Mouse (Mus musculus) hindbrain, embryonic 10.5 days (tissue): ENCODE results near the gene Ppfia4. TPM values are rescaled to one million over a fixed set of nuclear protein-coding genes. Genes with fewer than 3 reads are reported as not detected.

ENCODE experiments used
- DNase-seq: peaks from one replicate; pipeline ENCODE4 v3.0.0-alpha.2; 2017; ENCODE audit warnings: low spot score
- H3K27ac ChIP-seq: fragments of 300-500 bp; sonication (generic); 2 replicates; pipeline ENCODE4 v1.5.1; 2016; ENCODE audit warnings: mild to moderate bottlenecking, moderate library complexity
- H3K27me3 ChIP-seq: fragments of 300-500 bp; sonication (generic); 2 replicates; pipeline ENCODE4 v1.6.1; 2016; ENCODE audit warnings: mild to moderate bottlenecking; ENCODE audit not compliant: poor library complexity, insufficient read depth, severe bottlenecking
- H3K36me3 ChIP-seq: fragments of 300-500 bp; sonication (generic); 2 replicates; pipeline ENCODE4 v1.6.1; 2016; ENCODE audit warnings: mild to moderate bottlenecking, moderate library complexity
- H3K4me1 ChIP-seq: fragments of 300-500 bp; sonication (generic); replicated peaks from 2 replicates; pipeline ENCODE4 v1.6.1; 2016; ENCODE audit warnings: mild to moderate bottlenecking
- H3K4me3 ChIP-seq: fragments of 300-500 bp; sonication (generic); 2 replicates; pipeline ENCODE4 v1.5.1; 2016; ENCODE audit warnings: mild to moderate bottlenecking, moderate library complexity
- H3K9me3 ChIP-seq: fragments of 300-500 bp; sonication (generic); 2 replicates; pipeline ENCODE4 v1.6.1; 2016; ENCODE audit warnings: mild to moderate bottlenecking, moderate library complexity
- WGBS: fragments of 180-500 bp; shearing (Covaris S2); methylation state at CpG from one replicate; pipeline ENCODE4 v1.1.7; 2016; 5-methylcytosine and 5-hydroxymethylcytosine counted together
- polyA plus RNA-seq: library from polyadenylated mRNA; unstranded; fragments of >200 nt; fragmentation: Nextera tagmentation; extraction: Ambion mirVana; gene quantifications from 2 replicates; pipeline ENCODE4 v1.2.1, GENCODE M21; 2016

The Ppfia4 gene
- polyA plus RNA-seq, 1 experiment from 2014 or later = 4.1 TPM

GRCm38 (mm10) chr1:134310729-134311128 lies 22.0 kb downstream of the Ppfia4 start:
- H3K4me1 ChIP-seq = peaks cover 16% of the 10 kb centered on the region
- H3K27ac ChIP-seq = no peak overlapping the region
- no peak for DNase-seq
- H3K36me3 ChIP-seq = peaks cover 6% of the 10 kb centered on the region; the same call in 1 of the 2 replicates
- H3K9me3 ChIP-seq = no peaks in the 10 kb centered on the region
- WGBS = 94% methylated on average over 3 of the region's 3 CpGs
- H3K27me3 ChIP-seq = no peaks in the 10 kb centered on the region
- no peak overlapping the region for H3K4me3 ChIP-seq

DNA sequence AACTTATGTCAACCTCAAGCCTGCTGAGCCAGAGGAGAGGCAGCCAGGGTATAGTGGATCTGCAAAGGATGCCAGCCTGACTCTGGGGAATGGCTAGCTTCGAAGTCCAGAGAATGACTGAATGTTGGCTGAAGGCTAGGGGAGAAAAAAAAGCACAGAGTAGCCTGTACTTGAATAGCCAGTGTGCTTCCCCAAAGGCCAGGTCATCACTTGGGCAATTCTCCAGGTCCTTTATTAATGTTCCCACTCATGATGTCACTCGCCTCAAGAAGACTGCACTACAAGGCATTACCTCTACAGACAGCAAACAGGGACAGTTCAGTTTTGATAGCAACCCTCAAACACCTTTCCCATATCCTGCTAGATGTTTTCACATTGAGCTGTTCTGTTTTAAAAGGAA lies 22.4 kb downstream of the Ppfia4 start:
- peaks cover 6% of the 10 kb centered on the region; the same call in 1 of the 2 replicates for H3K36me3 ChIP-seq
- H3K4me3 ChIP-seq = no peak overlapping the region
- H3K9me3 ChIP-seq = no peaks in the 10 kb centered on the region
- no peak for DNase-seq
- H3K27me3 ChIP-seq = no peaks in the 10 kb centered on the region
- no peak overlapping the region for H3K27ac ChIP-seq
- 90% methylated on average over 2 of the region's 2 CpGs for WGBS
- H3K4me1 ChIP-seq = peaks cover 16% of the 10 kb centered on the region

DNA sequence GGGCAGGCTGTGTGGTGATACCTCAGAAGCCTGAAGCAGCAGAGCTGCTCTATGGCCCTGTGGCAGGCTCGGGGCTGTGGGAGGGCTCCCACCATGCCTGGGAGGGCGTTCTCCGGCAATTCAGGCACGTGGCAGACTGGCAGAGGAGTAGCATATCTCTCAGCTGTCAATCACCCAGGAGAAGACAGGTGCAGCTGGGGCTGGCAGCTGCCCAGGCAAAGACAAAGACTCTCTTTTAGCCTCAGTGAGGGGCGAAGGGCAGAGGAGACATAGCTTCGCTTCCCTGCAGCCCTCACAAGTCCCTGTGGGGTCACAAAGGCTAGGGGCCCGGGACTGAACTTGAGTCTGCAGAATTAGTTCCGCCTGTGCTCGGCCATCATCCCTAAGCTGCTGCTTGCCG lies 25.3 kb downstream of the Ppfia4 start:
- no peak overlapping the region for H3K4me3 ChIP-seq
- peak; percentile 56 for DNase-seq
- H3K9me3 ChIP-seq = peaks cover 7% of the 10 kb centered on the region
- 44% methylated on average over 10 of the region's 10 CpGs for WGBS
- peaks cover 27% of the 10 kb centered on the region for H3K4me1 ChIP-seq
- H3K27ac ChIP-seq = peak overlapping the region; percentile 51
- H3K36me3 ChIP-seq = peaks cover 15% of the 10 kb centered on the region
- 0 out of 2 replicates have a peak, but pooled peaks cover 2% of the 10 kb centered on the region for H3K27me3 ChIP-seq

GRCm38 (mm10) chr1:134304940-134305339 lies 27.8 kb downstream of the Ppfia4 start:
- Histone ChIP-seq H3K27me3 (peaks cover 19% of the 10 kb centered on the region), H3K9me3 (peaks cover 7% of the 10 kb centered on the region), H3K27ac (no peak overlapping the region), H3K4me1 (peaks cover 32% of the 10 kb centered on the region), H3K4me3 (no peak overlapping the region), H3K36me3 (peaks cover 12% of the 10 kb centered on the region; the same call in 1 of the 2 replicates)
- DNase-seq = no peak
- WGBS = 95% methylated on average over 9 of the region's 9 CpGs

DNA sequence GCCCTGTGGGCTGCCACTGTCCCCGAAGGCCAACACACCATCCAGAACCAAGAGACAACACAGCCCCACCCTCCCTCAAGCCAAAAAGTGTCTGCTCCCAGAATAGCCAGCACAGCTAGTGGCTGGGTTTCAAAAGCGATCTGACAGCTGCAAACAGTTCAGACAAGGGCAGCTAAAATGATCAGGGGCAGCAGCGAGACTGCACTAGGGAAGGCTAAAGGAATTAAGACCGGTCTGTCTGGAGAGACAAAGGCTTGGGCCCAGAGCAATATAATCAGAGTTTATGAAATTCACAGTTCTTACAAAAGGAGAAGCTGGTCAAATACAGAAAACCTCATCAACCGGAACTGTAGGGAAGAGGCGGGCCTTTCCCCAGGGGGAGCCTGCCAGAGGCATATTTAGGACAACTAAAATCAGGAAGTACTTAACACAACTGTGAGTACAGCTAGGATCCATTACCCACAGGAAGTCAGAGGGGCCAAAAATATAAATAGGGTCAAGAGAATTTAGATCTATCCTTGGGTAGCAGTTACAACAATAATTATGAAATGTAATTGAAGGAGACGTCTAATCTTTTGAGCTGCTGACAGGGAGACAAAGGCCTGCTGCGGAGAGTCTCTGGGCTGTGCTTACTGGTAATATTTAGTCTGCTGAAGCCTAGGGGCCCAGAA lies 30.0 kb downstream of the Ppfia4 start:
- Histone ChIP-seq H3K4me1 (peaks cover 40% of the 10 kb centered on the region), H3K36me3 (peaks cover 12% of the 10 kb centered on the region; the same call in 1 of the 2 replicates), H3K4me3 (no peak overlapping the region), H3K9me3 (peaks cover 7% of the 10 kb centered on the region), H3K27ac (peak overlapping the region; percentile 82), H3K27me3 (peaks cover 42% of the 10 kb centered on the region)
- WGBS = 35% methylated on average over 8 of the region's 8 CpGs
- DNase-seq = peak; percentile 29

GRCm38 (mm10) chr1:134298636-134299411 lies 33.9 kb downstream of the Ppfia4 start:
- Histone ChIP-seq H3K27me3 (peaks cover 51% of the 10 kb centered on the region), H3K27ac (peak overlapping the region; percentile 86), H3K36me3 (0 out of 2 replicates have a peak, but pooled peaks cover under 1% of the 10 kb centered on the region), H3K4me1 (peaks cover 37% of the 10 kb centered on the region), H3K4me3 (peak overlapping the region; percentile 68), H3K9me3 (no peaks in the 10 kb centered on the region; the same call in 1 of the 2 replicates)
- WGBS = 5% methylated on average over 59 of the region's 59 CpGs
- peak; percentile 64 for DNase-seq

DNA sequence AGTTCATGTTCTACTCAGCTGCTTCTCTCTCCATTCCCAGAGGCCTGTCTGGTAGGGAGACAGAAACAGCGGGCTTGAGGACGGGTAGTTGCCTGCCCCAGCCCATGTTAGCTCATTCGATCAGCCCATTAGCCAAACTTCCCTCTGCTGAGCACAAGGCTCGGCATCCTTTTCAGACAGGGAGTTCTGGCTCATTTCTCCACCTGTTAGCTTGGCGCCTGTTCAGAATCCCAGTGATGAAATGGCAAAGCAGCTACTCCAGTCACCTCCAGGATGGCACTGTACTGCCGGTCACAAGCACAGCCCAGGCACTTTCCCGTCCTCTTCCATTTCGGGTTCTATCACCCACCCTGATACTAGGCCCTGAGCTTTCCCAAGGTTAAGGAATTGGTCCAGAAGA lies 35.5 kb downstream of the Ppfia4 start:
- Histone ChIP-seq H3K9me3 (no peaks in the 10 kb centered on the region), H3K4me1 (peaks cover 35% of the 10 kb centered on the region), H3K27me3 (peaks cover 51% of the 10 kb centered on the region), H3K36me3 (no peaks in the 10 kb centered on the region), H3K4me3 (no peak overlapping the region), H3K27ac (no peak overlapping the region)
- WGBS = 91% methylated on average over 8 of the region's 8 CpGs
- DNase-seq = no peak

- no peak overlapping the region for H3K4me3 ChIP-seq
Measured at GRCm38 (mm10) chr1:134293738-134294604, 38.8 kb downstream of the Ppfia4 start.

DNA sequence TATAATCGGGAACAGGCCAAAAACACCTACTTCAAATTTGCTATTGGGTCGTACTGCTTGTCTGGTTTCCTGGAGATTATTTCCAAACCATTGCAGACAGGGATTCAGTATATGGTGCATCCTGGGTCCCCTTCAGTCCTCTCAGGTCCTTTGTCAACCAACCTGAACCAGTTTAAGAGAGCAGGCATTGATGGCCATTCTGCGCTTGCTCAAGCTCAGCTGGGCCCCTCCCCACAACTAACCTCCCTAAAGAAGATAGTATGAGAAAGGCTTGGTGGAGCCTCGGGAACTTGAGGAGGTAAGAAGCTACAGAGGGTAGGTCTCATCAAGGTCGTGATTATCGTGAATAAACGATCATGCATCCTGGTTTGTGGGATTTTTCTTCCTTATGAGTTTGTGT lies 39.5 kb downstream of the Ppfia4 start:
- DNase-seq = no peak
- Histone ChIP-seq H3K4me1 (peaks cover 49% of the 10 kb centered on the region), H3K27me3 (peaks cover 20% of the 10 kb centered on the region), H3K27ac (no peak overlapping the region), H3K9me3 (no peaks in the 10 kb centered on the region), H3K4me3 (no peak overlapping the region), H3K36me3 (no peaks in the 10 kb centered on the region)
- 88% methylated on average over 7 of the region's 7 CpGs for WGBS

More at GRCm38 (mm10) chr1:134293738-134294604, 38.8 kb downstream of the Ppfia4 start:
- Histone ChIP-seq H3K4me1 (peaks cover 56% of the 10 kb centered on the region), H3K9me3 (no peaks in the 10 kb centered on the region), H3K27me3 (peaks cover 27% of the 10 kb centered on the region), H3K36me3 (no peaks in the 10 kb centered on the region), H3K27ac (no peak overlapping the region)
- no peak for DNase-seq
- 62% methylated on average over 3 of the region's 3 CpGs for WGBS

DNA sequence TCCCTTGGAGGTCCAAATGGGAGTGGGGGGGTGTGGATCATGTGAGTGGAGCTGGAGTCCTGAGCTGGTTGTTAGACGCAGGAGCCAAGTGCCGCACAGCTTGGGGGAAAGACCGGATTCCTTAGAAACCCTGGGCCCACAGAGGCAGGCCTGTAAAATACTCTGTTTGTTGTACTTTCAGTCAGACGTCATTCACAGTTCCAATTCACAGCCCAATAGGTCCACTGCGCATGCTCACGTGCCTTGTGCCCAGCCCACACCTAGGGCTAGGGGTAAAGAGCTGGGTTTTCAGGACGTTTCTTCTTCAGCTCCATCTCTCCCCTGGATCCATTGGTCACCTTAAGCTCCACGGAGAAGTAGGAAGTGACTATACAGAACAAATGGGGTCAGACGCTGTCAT lies 40.1 kb downstream of the Ppfia4 start:
- H3K4me1 ChIP-seq = peaks cover 49% of the 10 kb centered on the region
- no peak overlapping the region for H3K4me3 ChIP-seq
- DNase-seq = no peak
- no peaks in the 10 kb centered on the region for H3K36me3 ChIP-seq
- no peaks in the 10 kb centered on the region for H3K9me3 ChIP-seq
- H3K27me3 ChIP-seq = peaks cover 13% of the 10 kb centered on the region
- H3K27ac ChIP-seq = 0 out of 2 replicates have a peak overlapping the region, but pooled peaks have one; percentile 18
- 50% methylated on average over 9 of the region's 9 CpGs for WGBS

DNA sequence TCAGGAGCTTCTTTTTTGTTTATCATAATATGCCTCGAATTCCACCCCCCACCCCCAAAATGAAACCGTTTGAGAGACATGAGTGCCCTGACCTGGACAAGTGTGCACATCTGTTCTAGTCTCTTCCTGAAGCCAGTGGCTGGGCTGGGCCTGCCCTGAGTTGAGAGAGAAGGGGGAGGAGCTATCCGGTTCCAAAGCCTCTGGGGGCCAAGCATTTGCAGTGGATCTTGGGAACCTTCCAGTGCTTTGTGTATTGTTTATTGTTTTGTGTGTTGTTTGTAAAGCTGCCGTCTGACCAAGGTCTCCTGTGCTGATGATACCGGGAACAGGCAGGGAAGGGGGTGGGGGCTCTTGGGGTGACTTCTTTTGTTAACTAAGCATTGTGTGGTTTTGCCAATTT lies 40.7 kb downstream of the Ppfia4 start:
- WGBS = 22% methylated on average over 5 of the region's 5 CpGs
- Histone ChIP-seq H3K9me3 (no peaks in the 10 kb centered on the region), H3K36me3 (no peaks in the 10 kb centered on the region), H3K4me1 (peaks cover 49% of the 10 kb centered on the region), H3K4me3 (no peak overlapping the region), H3K27ac (peak overlapping the region; percentile 30; the same call in 1 of the 2 replicates), H3K27me3 (peaks cover 8% of the 10 kb centered on the region)
- peak; percentile 34 for DNase-seq

DNA sequence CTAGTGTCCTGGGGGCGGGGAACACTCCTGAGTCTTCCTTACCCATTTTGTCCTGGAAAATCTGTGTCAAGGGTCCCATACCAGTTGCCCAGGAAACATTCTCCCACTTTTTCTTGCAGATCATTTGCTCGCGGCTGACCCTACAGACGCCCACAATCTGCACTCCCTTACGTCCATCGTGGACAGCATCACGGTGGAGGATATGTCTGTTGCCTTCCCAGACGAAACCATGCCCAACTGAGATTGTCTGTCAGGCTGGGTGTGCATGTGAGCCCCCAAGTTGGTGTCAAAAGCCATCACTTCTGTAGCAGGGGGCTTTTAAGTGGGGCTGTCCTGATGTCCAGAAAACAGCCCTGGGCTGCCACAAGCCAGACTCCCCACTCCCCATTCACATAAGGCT lies 41.2 kb downstream of the Ppfia4 start:
- Histone ChIP-seq H3K9me3 (no peaks in the 10 kb centered on the region), H3K36me3 (no peaks in the 10 kb centered on the region), H3K27me3 (peaks cover 3% of the 10 kb centered on the region; the same call in 1 of the 2 replicates), H3K27ac (peak overlapping the region; percentile 30; the same call in 1 of the 2 replicates), H3K4me1 (peaks cover 47% of the 10 kb centered on the region), H3K4me3 (no peak overlapping the region)
- 80% methylated on average over 8 of the region's 8 CpGs for WGBS
- DNase-seq = no peak
